ENCODE assay signal across 10 mouse cellular contexts in genomic region chr11:62558961-62559646, GRCm38 (mm10). TPM values are rescaled to one million over a fixed set of nuclear protein-coding genes. Genes with fewer than 3 reads are reported as not detected.
DNase-seq lines count a peak whose midpoint lies in the region; ATAC-seq lines count a peak whose summit lies in the region.
"Had no signal": no experiment of that assay in that cellular context is flagged by ENCODE, and none has a peak within 500 bp of the region (broad histone marks: within the 10 kb centered on the region; RNA-seq: fewer than 3 reads in every experiment).

No protein-coding gene starts in this region.

- 54% methylated on average over 6 of the region's 6 CpGs for WGBS in intestine, embryonic 16.5 days

- H3K9me3 ChIP-seq in intestine, embryonic 16.5 days (ENCODE audit: control insufficient read depth, low read length): no peaks in the 10 kb centered on the region
- H3K9me3 ChIP-seq: midbrain, embryonic 13.5 days had no signal

- no peaks in the 10 kb centered on the region for H3K27me3 ChIP-seq in intestine, embryonic 16.5 days (replicated peaks; ENCODE audit: control insufficient read depth, insufficient read depth, low read length)
- no peaks in the 10 kb centered on the region for H3K27me3 ChIP-seq in splenic B cell, adult 2 months (ENCODE audit: control insufficient read depth, insufficient read depth, low read length, poor library complexity, severe bottlenecking)
- H3K27me3 ChIP-seq: midbrain, embryonic 13.5 days had no signal

- no peak overlapping the region for H3K4me2 ChIP-seq in intestine, embryonic 16.5 days (ENCODE audit: low read depth, low read length)
- H3K4me2 ChIP-seq: midbrain, embryonic 13.5 days had no signal

- no peak overlapping the region for H3K4me3 ChIP-seq in intestine, embryonic 16.5 days (ENCODE audit: low read length)
- H3K4me3 ChIP-seq: layer of hippocampus, adult 2 months; midbrain, embryonic 13.5 days had no signal

- H3K27ac ChIP-seq in intestine, embryonic 16.5 days (ENCODE audit: low read length): no peak overlapping the region; the same call in 1 of the 2 replicates
- H3K27ac ChIP-seq: layer of hippocampus, adult 2 months; midbrain, embryonic 13.5 days had no signal

- peaks cover 14% of the 10 kb centered on the region for H3K4me1 ChIP-seq in intestine, embryonic 16.5 days (ENCODE audit: control insufficient read depth, insufficient read depth, low read length)

- H3K9ac ChIP-seq in intestine, embryonic 16.5 days (ENCODE audit: low read depth, low read length): no peak overlapping the region
- H3K9ac ChIP-seq: midbrain, embryonic 13.5 days had no signal

- ATAC-seq in intestine, embryonic 16.5 days: peak; percentile 20; the same call in 1 of the 2 replicates
- ATAC-seq: midbrain, embryonic 13.5 days had no signal

- DNase-seq in testis, postnatal 14 days (ENCODE audit: low spot score): peak; percentile 34
- DNase-seq in testis, postnatal 10 days (ENCODE audit: low spot score): no peak
- peak; percentile 71 for DNase-seq in adrenal gland, postnatal 25 days
- DNase-seq in splenic B cell, adult 2 months (ENCODE audit: low read depth, low spot score): peak; percentile 20
- DNase-seq in natural killer cell, adult 2 months (ENCODE audit: low spot score in 2 of 2): no peak
- no peak for DNase-seq in right cerebral cortex, postnatal 25 days
- no peak for DNase-seq in spleen, postnatal 10 days (ENCODE audit: low spot score in 2 of 2)

- no peaks in the 10 kb centered on the region for H3K36me3 ChIP-seq in intestine, embryonic 16.5 days (ENCODE audit: control insufficient read depth, insufficient read depth, low read length)
- 0 out of 2 replicates have a peak, but pooled peaks cover 3% of the 10 kb centered on the region for H3K36me3 ChIP-seq in splenic B cell, adult 2 months (ENCODE audit: control insufficient read depth, insufficient read depth, low read length, poor library complexity, severe bottlenecking)

RNA-seq across cellular contexts. Expression of gene Ubb, which starts 8.1 kb away (rescaled TPM):
- 1,162 and 1,405 TPM in 2 replicates for total RNA-seq in adrenal gland, postnatal 25 days (2021)
- polyA plus RNA-seq in intestine, embryonic 16.5 days (2015; fragmentation: Nextera tagmentation; extraction: Ambion mirVana): 2,570 and 2,643 TPM in 2 replicates

RNA-seq across cellular contexts. Expression of gene Trpv2, which starts 15.2 kb away (rescaled TPM):
- 1.6 and 1.9 TPM in 2 replicates for total RNA-seq in adrenal gland, postnatal 25 days (2021)
- polyA plus RNA-seq in intestine, embryonic 16.5 days (2015; fragmentation: Nextera tagmentation; extraction: Ambion mirVana): 11.0 and 11.2 TPM in 2 replicates

RNA-seq across cellular contexts. Expression of gene Cenpv, which starts 20.0 kb away (rescaled TPM):
- total RNA-seq in adrenal gland, postnatal 25 days (2021): 40.0 and 44.4 TPM in 2 replicates
- 6.8 and 17.9 TPM in 2 replicates for polyA plus RNA-seq in intestine, embryonic 16.5 days (2015; fragmentation: Nextera tagmentation; extraction: Ambion mirVana)

Comparison
In these comparisons a context has a peak if more than half of its experiments do, and no peak if none do; other contexts are left out.
1. DNase-seq: peak in testis, postnatal 14 days (single experiment), adrenal gland, postnatal 25 days (single experiment) and splenic B cell, adult 2 months (single experiment); none in testis, postnatal 10 days (single experiment), natural killer cell, adult 2 months (0 of 2), right cerebral cortex, postnatal 25 days (single experiment) and spleen, postnatal 10 days (0 of 2).